Mouse (Mus musculus) midbrain, embryonic 16.5 days (tissue): Measurements from ENCODE around the gene Fkbp1b. TPM values are rescaled to one million over a fixed set of nuclear protein-coding genes. Genes with fewer than 3 reads are reported as not detected.

Experiments used
- ATAC-seq: fragments of 200-750 bp; cut with Nextera tagmentation; 2 replicates; pipeline ENCODE4 v1.8.0; 2017; ENCODE audit warnings: moderate TSS enrichment
- H3K27ac ChIP-seq: fragments of 300-500 bp; sonication (generic); 2 replicates; pipeline ENCODE4 v1.5.1; 2014; ENCODE audit warnings: mild to moderate bottlenecking, low read length, mixed read lengths
- H3K27me3 ChIP-seq: fragments of 300-500 bp; sonication (generic); 2 replicates; pipeline ENCODE4 v1.6.1; 2014; ENCODE audit warnings: low read depth, low read length, mixed read lengths; ENCODE audit not compliant: control insufficient read depth, insufficient read depth
- H3K36me3 ChIP-seq: fragments of 300-500 bp; sonication (generic); 2 replicates; pipeline ENCODE4 v1.6.1; 2014; ENCODE audit warnings: mild to moderate bottlenecking, low read length, moderate library complexity, mixed read lengths; ENCODE audit not compliant: control insufficient read depth, insufficient read depth
- H3K4me1 ChIP-seq: fragments of 300-500 bp; sonication (generic); 2 replicates; pipeline ENCODE4 v1.6.1; 2014; ENCODE audit warnings: mild to moderate bottlenecking, low read length, mixed read lengths; ENCODE audit not compliant: control insufficient read depth, insufficient read depth
- H3K4me2 ChIP-seq: fragments of 300-500 bp; sonication (generic); 2 replicates; pipeline ENCODE4 v1.6.1; 2014; ENCODE audit warnings: mild to moderate bottlenecking, low read length, mixed read lengths
- H3K4me3 ChIP-seq: fragments of 300-500 bp; sonication (generic); 2 replicates; pipeline ENCODE4 v1.5.1; 2014; ENCODE audit warnings: low read depth, mild to moderate bottlenecking, low read length, moderate library complexity, mixed read lengths
- H3K9ac ChIP-seq: fragments of 300-500 bp; sonication (generic); 2 replicates; pipeline ENCODE4 v1.6.1; 2014; ENCODE audit warnings: low read depth, low read length, mixed read lengths
- H3K9me3 ChIP-seq: fragments of 300-500 bp; sonication (generic); replicated peaks from 2 replicates; pipeline ENCODE4 v1.6.1; 2014; ENCODE audit warnings: mild to moderate bottlenecking, low read length, mixed read lengths; ENCODE audit not compliant: control insufficient read depth, poor library complexity, severe bottlenecking
- WGBS: fragments of 180-500 bp; shearing (Covaris S2); extraction: QIAGEN DNeasy Blood & Tissue Kit; methylation state at CpG from one replicate; pipeline ENCODE4 v1.1.7; 2014; 5-methylcytosine and 5-hydroxymethylcytosine counted together
- polyA plus RNA-seq: library from polyadenylated mRNA; unstranded; fragments of >200 nt; fragmentation: Nextera tagmentation; extraction: Ambion mirVana; gene quantifications from 2 replicates; pipeline ENCODE4 v1.2.1, GENCODE M21; 2015

The Fkbp1b gene
- polyA plus RNA-seq, 1 experiment from 2014 or later = 43.0 TPM

GRCm38 (mm10) chr12:4862672-4863071, 21.3 kb upstream of the Fkbp1b start:
- Histone ChIP-seq H3K27me3 (no peaks in the 10 kb centered on the region), H3K4me3 (no peak overlapping the region), H3K4me2 (no peak overlapping the region), H3K9ac (no peak overlapping the region), H3K4me1 (no peaks in the 10 kb centered on the region), H3K36me3 (no peaks in the 10 kb centered on the region), H3K27ac (no peak overlapping the region), H3K9me3 (no peaks in the 10 kb centered on the region)
- no peak for ATAC-seq
- 90% methylated on average over 4 of the region's 4 CpGs for WGBS

- Histone ChIP-seq H3K9ac (no peak overlapping the region), H3K9me3 (no peaks in the 10 kb centered on the region), H3K27ac (no peak overlapping the region), H3K4me2 (no peak overlapping the region), H3K4me1 (no peaks in the 10 kb centered on the region), H3K4me3 (no peak overlapping the region), H3K27me3 (no peaks in the 10 kb centered on the region), H3K36me3 (no peaks in the 10 kb centered on the region)
- no peak for ATAC-seq
- 53% methylated on average over 11 of the region's 11 CpGs for WGBS
These were observed 18.0 kb upstream of the Fkbp1b start for GRCm38 (mm10) chr12:4859241-4859914.

GRCm38 (mm10) chr12:4856834-4857233, 15.4 kb upstream of the Fkbp1b start:
- ATAC-seq = no peak
- H3K9ac ChIP-seq = no peak overlapping the region
- 98% methylated on average over 2 of the region's 2 CpGs for WGBS

DNA sequence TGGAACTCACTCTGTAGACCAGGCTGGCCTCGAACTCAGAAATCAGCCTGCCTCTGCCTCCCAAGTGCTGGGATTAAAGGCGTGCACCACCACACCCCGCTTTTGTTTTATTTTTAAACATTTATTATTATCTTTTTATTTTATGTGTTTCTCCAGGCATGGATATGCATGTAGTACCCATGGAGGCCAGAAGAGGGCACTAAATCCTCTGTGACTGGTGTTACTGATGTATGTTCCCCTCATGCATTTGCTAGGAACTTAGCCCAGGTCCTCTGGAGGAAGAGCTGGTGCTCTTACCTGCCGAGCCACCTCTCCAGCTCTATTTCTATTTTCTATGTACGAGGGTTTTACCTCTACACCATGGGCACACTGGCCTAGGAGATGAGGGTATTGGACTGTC, 14.8 kb upstream of the Fkbp1b start:
- H3K9me3 ChIP-seq = no peaks in the 10 kb centered on the region
- H3K27me3 ChIP-seq = no peaks in the 10 kb centered on the region
- no peak overlapping the region for H3K9ac ChIP-seq
- H3K36me3 ChIP-seq = no peaks in the 10 kb centered on the region; the same call in 1 of the 2 replicates
- no peak overlapping the region for H3K27ac ChIP-seq
- ATAC-seq = no peak
- no peaks in the 10 kb centered on the region for H3K4me1 ChIP-seq
- no peak overlapping the region for H3K4me2 ChIP-seq
- 97% methylated on average over 5 of the region's 5 CpGs for WGBS
- no peak overlapping the region for H3K4me3 ChIP-seq

More at GRCm38 (mm10) chr12:4856834-4857233, 15.4 kb upstream of the Fkbp1b start:
- no peak overlapping the region for H3K4me3 ChIP-seq
- H3K4me2 ChIP-seq = no peak overlapping the region
- H3K36me3 ChIP-seq = no peaks in the 10 kb centered on the region
- no peaks in the 10 kb centered on the region for H3K4me1 ChIP-seq
- no peaks in the 10 kb centered on the region for H3K9me3 ChIP-seq
- H3K27me3 ChIP-seq = no peaks in the 10 kb centered on the region
- no peak overlapping the region for H3K27ac ChIP-seq

- Histone ChIP-seq H3K36me3 (no peaks in the 10 kb centered on the region), H3K9me3 (no peaks in the 10 kb centered on the region), H3K9ac (peak overlapping the region; percentile 65), H3K4me2 (peak overlapping the region; percentile 75), H3K4me3 (peak overlapping the region; percentile 75), H3K4me1 (peaks cover 16% of the 10 kb centered on the region), H3K27me3 (no peaks in the 10 kb centered on the region), H3K27ac (no peak overlapping the region)
- peak; percentile 46 for ATAC-seq
- WGBS = under 1% methylated on average over 12 of the region's 12 CpGs
These were observed 2.4 kb upstream of the Fkbp1b start for GRCm38 (mm10) chr12:4843741-4844140.

GRCm38 (mm10) chr12:4842890-4843597, 1.7 kb upstream of the Fkbp1b start, which contains the start of gene Wdcp:
TSS of gene Wdcp (plus strand) at chr12:4843303.
- Histone ChIP-seq H3K4me1 (peaks cover 16% of the 10 kb centered on the region), H3K27me3 (no peaks in the 10 kb centered on the region), H3K36me3 (no peaks in the 10 kb centered on the region), H3K27ac (peak within 1 kb of the TSS; percentile 62), H3K9me3 (no peaks in the 10 kb centered on the region), H3K4me2 (peak within 1 kb of the TSS; percentile 75), H3K9ac (peak within 1 kb of the TSS; percentile 65), H3K4me3 (peak within 1 kb of the TSS; percentile 75)
- ATAC-seq = peak; percentile 93
- WGBS = 1% methylated on average over 30 of the region's 30 CpGs

DNA sequence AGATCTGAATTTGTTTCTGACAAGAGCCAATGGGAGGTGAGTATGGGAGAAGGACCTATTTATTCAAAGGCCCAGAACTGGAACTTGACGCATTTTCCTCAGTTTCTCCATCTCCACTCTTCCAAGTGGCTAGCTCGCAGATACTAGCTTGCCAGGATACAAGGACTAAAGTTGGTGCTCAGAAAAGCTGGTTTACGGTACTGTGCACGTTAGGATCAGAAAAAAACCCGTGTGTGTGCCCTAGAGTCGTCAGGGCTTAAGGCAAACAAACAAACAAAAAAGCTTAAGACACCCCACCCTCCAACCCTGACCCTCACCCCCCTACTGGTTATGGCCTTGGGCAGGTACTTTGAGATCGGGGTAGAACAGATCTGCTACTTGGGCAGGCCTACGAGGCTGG, 1.1 kb upstream of the Fkbp1b start:
- WGBS = 88% methylated on average over 8 of the region's 8 CpGs
- no peaks in the 10 kb centered on the region for H3K27me3 ChIP-seq
- H3K9me3 ChIP-seq = no peaks in the 10 kb centered on the region
- no peak overlapping the region for H3K9ac ChIP-seq
- H3K4me1 ChIP-seq = peaks cover 16% of the 10 kb centered on the region
- no peak; the same call in 1 of the 2 replicates for ATAC-seq
- no peak overlapping the region for H3K27ac ChIP-seq
- H3K4me2 ChIP-seq = no peak overlapping the region
- no peak overlapping the region for H3K4me3 ChIP-seq
- 0 out of 2 replicates have a peak, but pooled peaks cover 3% of the 10 kb centered on the region for H3K36me3 ChIP-seq

DNA sequence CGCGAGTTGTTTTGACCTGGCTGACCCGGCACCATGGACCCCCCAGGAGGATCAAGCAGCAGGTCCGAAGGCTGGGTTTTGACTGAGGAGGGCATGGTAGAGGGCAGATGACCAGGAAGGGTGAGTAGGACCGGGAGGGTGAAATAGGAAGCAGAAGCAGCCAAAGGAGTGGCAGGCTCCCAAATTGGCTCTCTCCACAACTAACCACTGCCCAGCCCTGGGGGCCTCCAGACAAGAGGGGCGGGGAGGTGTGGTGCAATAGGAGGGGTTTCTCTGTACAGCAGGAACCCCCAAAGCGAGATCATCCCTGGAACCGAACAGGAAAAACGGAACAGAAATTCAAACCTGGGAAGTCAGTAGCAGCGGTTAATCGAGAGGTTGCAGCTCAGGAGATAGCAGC, 650 bp downstream of the Fkbp1b start:
- H3K9ac ChIP-seq = peak overlapping the region; percentile 89
- 2% methylated on average over 11 of the region's 11 CpGs for WGBS
- H3K4me3 ChIP-seq = peak overlapping the region; percentile 91
- peak overlapping the region; percentile 88 for H3K4me2 ChIP-seq
- 0 out of 2 replicates have a peak, but pooled peaks have one; percentile 1 for ATAC-seq
- H3K27ac ChIP-seq = no peak overlapping the region
- peaks cover 16% of the 10 kb centered on the region for H3K4me1 ChIP-seq
- H3K36me3 ChIP-seq = 0 out of 2 replicates have a peak, but pooled peaks cover 3% of the 10 kb centered on the region
- no peaks in the 10 kb centered on the region for H3K9me3 ChIP-seq
- H3K27me3 ChIP-seq = no peaks in the 10 kb centered on the region

DNA sequence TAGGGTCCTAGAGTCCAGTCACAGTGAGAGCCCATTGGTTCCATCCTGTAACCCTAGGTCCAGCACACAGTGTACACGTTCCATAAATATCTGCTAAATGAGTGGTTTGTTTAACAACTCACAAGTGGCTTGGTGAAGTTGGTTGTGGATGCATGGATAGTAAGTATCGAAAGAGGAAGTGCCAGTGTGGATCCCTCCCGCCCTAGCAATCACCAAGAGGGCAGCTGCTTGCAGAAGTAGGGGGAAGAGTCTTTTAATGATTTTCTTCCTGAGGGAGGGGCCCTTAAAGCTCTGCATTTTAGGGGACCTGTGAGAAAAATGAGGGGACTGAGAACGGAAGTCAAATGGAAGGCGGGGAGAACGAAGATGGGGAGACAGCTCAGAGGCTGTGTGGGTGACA, 1.4 kb downstream of the Fkbp1b start:
- H3K4me3 ChIP-seq = no peak overlapping the region
- ATAC-seq = no peak
- no peaks in the 10 kb centered on the region for H3K9me3 ChIP-seq
- no peak overlapping the region for H3K27ac ChIP-seq
- 0 out of 2 replicates have a peak, but pooled peaks cover 3% of the 10 kb centered on the region for H3K36me3 ChIP-seq
- peaks cover 16% of the 10 kb centered on the region for H3K4me1 ChIP-seq
- H3K9ac ChIP-seq = no peak overlapping the region
- 54% methylated on average over 6 of the region's 6 CpGs for WGBS
- H3K27me3 ChIP-seq = no peaks in the 10 kb centered on the region
- peak overlapping the region; percentile 88 for H3K4me2 ChIP-seq
